Mouse (Mus musculus): ENCODE data around the gene Cyp11a1.

DNA sequence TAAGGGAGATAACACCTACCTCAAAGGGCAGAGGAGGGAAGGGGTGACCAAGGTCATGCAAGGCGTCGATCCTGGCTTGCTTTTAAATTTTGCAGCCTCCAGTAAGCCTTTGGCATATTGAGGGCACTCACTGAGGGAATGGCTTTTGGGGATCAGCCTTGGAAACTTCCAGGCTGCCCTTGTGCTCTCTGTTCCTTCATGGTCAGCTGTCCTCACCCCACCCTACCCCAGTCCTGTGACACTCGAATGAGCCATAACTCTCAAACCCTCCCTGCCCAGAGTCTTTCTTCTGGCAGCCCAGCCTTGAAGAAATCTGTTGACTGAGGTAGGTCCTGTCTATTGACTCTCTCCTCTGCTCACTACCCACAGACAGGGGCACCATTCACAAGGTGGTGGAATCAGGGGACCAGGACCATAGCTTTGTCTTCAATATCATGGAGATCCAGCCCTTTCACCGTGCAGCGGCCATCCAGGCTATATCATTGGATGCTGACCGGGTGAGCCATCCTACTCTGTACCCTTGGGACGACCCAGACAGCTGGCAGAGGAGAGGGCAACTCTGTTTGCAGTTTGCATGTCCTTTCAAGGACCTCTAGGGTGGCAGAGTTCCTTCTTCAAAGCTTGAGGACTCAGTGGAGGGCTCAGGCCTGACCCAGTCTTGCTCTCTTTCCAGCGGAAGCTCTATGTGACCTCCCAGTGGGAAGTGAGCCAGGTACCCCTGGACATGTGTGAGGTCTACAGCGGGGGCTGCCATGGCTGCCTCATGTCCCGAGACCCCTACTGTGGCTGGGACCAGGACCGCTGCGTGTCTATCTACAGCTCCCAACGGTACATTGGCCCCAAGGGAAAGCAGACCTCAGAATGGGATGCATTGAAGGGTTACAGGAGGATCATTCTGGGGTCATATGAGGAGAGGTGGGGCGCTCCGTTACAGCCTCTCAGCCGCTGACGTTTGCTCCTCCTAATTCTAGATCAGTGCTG, 46.0 kb upstream of the Cyp11a1 start:
- no peak for TF ChIP-seq ZNF384 (IDR thresholded peaks at IDR 0.05; ENCODE audit: low read depth, low read length)
- TF ChIP-seq ZC3H11A (IDR thresholded peaks at IDR 0.05; ENCODE audit: borderline replicate concordance, low read depth, low read length): no peak
- no peak for TF ChIP-seq MAFK (IDR thresholded peaks at IDR 0.05; ENCODE audit: insufficient read depth, low read depth, low read length)
- TF ChIP-seq CHD2 (IDR thresholded peaks at IDR 0.05; ENCODE audit: low read depth, low read length): no peak

All from ES-E14 (cell line).